Mouse (Mus musculus): Measurements from ENCODE around the gene Arx. TPM values are rescaled to one million over a fixed set of nuclear protein-coding genes. Genes with fewer than 3 reads are reported as not detected.

The Arx gene
- polyA plus RNA-seq, 2 experiments = 0.02 TPM; not detected in 1

- Histone ChIP-seq H3K27me3 (ENCODE audit: control insufficient read depth, insufficient read depth, low read length) (peaks cover 51% of the 10 kb centered on the region), H3K4me2 (ENCODE audit: low read depth) (peak overlapping the region; percentile 8; the same call in 1 of the 2 replicates), H3K9me3 (ENCODE audit: control insufficient read depth, low read length) (no peaks in the 10 kb centered on the region), H3K4me1 (replicated peaks; ENCODE audit: control insufficient read depth in 2 of 2, insufficient read depth in 2 of 2, low read length in 1 of 2) (no peaks in the 10 kb centered on the region), H3K36me3 (replicated peaks; ENCODE audit: control insufficient read depth, insufficient read depth, low read depth) (no peaks in the 10 kb centered on the region), H3K27ac (no peak overlapping the region), H3K9ac (replicated peaks) (no peak overlapping the region), H3K4me3 (ENCODE audit: insufficient read depth in 1 of 2, low read depth in 2 of 2, low read length in 2 of 2) (no peak overlapping the region)
- 14% methylated on average over 5 of the region's 5 CpGs for WGBS (ENCODE audit: insufficient replicate concordance)
- DNase-seq (ENCODE audit: low read depth in 3 of 3, low spot score in 3 of 3) (no peak), ATAC-seq (ENCODE audit: insufficient read depth) (no peak)
- TF ChIP-seq CTCF (IDR thresholded peaks at IDR 0.05; ENCODE audit: low read depth) (no peak), EP300 (IDR thresholded peaks at IDR 0.05; ENCODE audit: low read depth) (no peak)
Observed at GRCm38 (mm10) chrX:93281756-93282155, 4.5 kb upstream of the Arx start.

GRCm38 (mm10) chrX:93285091-93285490 lies 1.2 kb upstream of the Arx start:
- ATAC-seq (ENCODE audit: insufficient read depth) (no peak), DNase-seq (ENCODE audit: low read depth in 3 of 3, low spot score in 3 of 3) (no peak)
- 11% methylated on average over 10 of the region's 10 CpGs for WGBS (ENCODE audit: insufficient replicate concordance)
- Histone ChIP-seq H3K27me3 (ENCODE audit: control insufficient read depth, insufficient read depth, low read length) (peaks cover 85% of the 10 kb centered on the region), H3K9ac (replicated peaks) (no peak overlapping the region), H3K9me3 (ENCODE audit: control insufficient read depth, low read length) (no peaks in the 10 kb centered on the region), H3K27ac (no peak overlapping the region), H3K4me1 (replicated peaks; ENCODE audit: control insufficient read depth in 2 of 2, insufficient read depth in 2 of 2, low read length in 1 of 2) (no peaks in the 10 kb centered on the region), H3K4me3 (ENCODE audit: insufficient read depth in 1 of 2, low read depth in 2 of 2, low read length in 2 of 2) (no peak overlapping the region), H3K36me3 (replicated peaks; ENCODE audit: control insufficient read depth, insufficient read depth, low read depth) (no peaks in the 10 kb centered on the region), H3K4me2 (ENCODE audit: low read depth) (no peak overlapping the region)
- TF ChIP-seq EP300 (IDR thresholded peaks at IDR 0.05; ENCODE audit: low read depth) (no peak), CTCF (IDR thresholded peaks at IDR 0.05; ENCODE audit: low read depth) (no peak)

GRCm38 (mm10) chrX:93288339-93288738 lies 2.1 kb downstream of the Arx start:
- TF ChIP-seq CTCF (IDR thresholded peaks at IDR 0.05; ENCODE audit: low read depth) = no peak
- no peak for TF ChIP-seq EP300 (IDR thresholded peaks at IDR 0.05; ENCODE audit: low read depth)
- Histone ChIP-seq H3K4me2 (ENCODE audit: low read depth) (peak overlapping the region; percentile 33), H3K27me3 (ENCODE audit: control insufficient read depth, insufficient read depth, low read length) (peaks cover 91% of the 10 kb centered on the region), H3K4me3 (ENCODE audit: insufficient read depth in 1 of 2, low read depth in 2 of 2, low read length in 2 of 2) (peak overlapping the region in 1 of 2 experiments; percentile 16; a peak in 1 of 4 replicates), H3K4me1 (replicated peaks; ENCODE audit: control insufficient read depth in 2 of 2, insufficient read depth in 2 of 2, low read length in 1 of 2) (no peaks in the 10 kb centered on the region), H3K9ac (replicated peaks) (no peak overlapping the region), H3K9me3 (ENCODE audit: control insufficient read depth, low read length) (no peaks in the 10 kb centered on the region), H3K36me3 (replicated peaks; ENCODE audit: control insufficient read depth, insufficient read depth, low read depth) (no peaks in the 10 kb centered on the region), H3K27ac (no peak overlapping the region)
- 14% methylated on average over 18 of the region's 37 CpGs for WGBS (ENCODE audit: insufficient replicate concordance)
- DNase-seq (ENCODE audit: low read depth in 3 of 3, low spot score in 3 of 3) (no peak), ATAC-seq (ENCODE audit: insufficient read depth) (no peak)

GRCm38 (mm10) chrX:93289076-93289475 lies 2.8 kb downstream of the Arx start:
- TF ChIP-seq EP300 (IDR thresholded peaks at IDR 0.05; ENCODE audit: low read depth) (no peak), CTCF (IDR thresholded peaks at IDR 0.05; ENCODE audit: low read depth) (no peak)
- peaks cover 96% of the 10 kb centered on the region for H3K27me3 ChIP-seq (ENCODE audit: control insufficient read depth, insufficient read depth, low read length)

GRCm38 (mm10) chrX:93289851-93290380 lies 3.7 kb downstream of the Arx start:
- TF ChIP-seq EP300 (IDR thresholded peaks at IDR 0.05; ENCODE audit: low read depth) = no peak
- TF ChIP-seq CTCF (IDR thresholded peaks at IDR 0.05; ENCODE audit: low read depth) = no peak
- no peaks in the 10 kb centered on the region for H3K36me3 ChIP-seq (replicated peaks; ENCODE audit: control insufficient read depth, insufficient read depth, low read depth)
- H3K27me3 ChIP-seq (ENCODE audit: control insufficient read depth, insufficient read depth, low read length) = peaks cover 96% of the 10 kb centered on the region
- H3K9ac ChIP-seq (replicated peaks) = no peak overlapping the region
- no peak overlapping the region for H3K4me3 ChIP-seq (ENCODE audit: insufficient read depth in 1 of 2, low read depth in 2 of 2, low read length in 2 of 2)
- no peak for DNase-seq (ENCODE audit: low read depth in 3 of 3, low spot score in 3 of 3)
- H3K4me1 ChIP-seq (replicated peaks; ENCODE audit: control insufficient read depth in 2 of 2, insufficient read depth in 2 of 2, low read length in 1 of 2) = no peaks in the 10 kb centered on the region
- no peak overlapping the region for H3K27ac ChIP-seq
- H3K4me2 ChIP-seq (ENCODE audit: low read depth) = no peak overlapping the region
- no peak for ATAC-seq (ENCODE audit: insufficient read depth)
- H3K9me3 ChIP-seq (ENCODE audit: control insufficient read depth, low read length) = no peaks in the 10 kb centered on the region
- 10% methylated on average over 12 of the region's 12 CpGs for WGBS (ENCODE audit: insufficient replicate concordance)

More at GRCm38 (mm10) chrX:93289076-93289475, 2.8 kb downstream of the Arx start:
- no peak for ATAC-seq (ENCODE audit: insufficient read depth)
- Histone ChIP-seq H3K27ac (no peak overlapping the region), H3K4me2 (ENCODE audit: low read depth) (peak overlapping the region; percentile 33), H3K4me1 (replicated peaks; ENCODE audit: control insufficient read depth in 2 of 2, insufficient read depth in 2 of 2, low read length in 1 of 2) (no peaks in the 10 kb centered on the region), H3K9me3 (ENCODE audit: control insufficient read depth, low read length) (no peaks in the 10 kb centered on the region), H3K36me3 (replicated peaks; ENCODE audit: control insufficient read depth, insufficient read depth, low read depth) (no peaks in the 10 kb centered on the region), H3K4me3 (ENCODE audit: insufficient read depth in 1 of 2, low read depth in 2 of 2, low read length in 2 of 2) (no peak overlapping the region; a peak in 1 of 4 replicates), H3K9ac (replicated peaks) (no peak overlapping the region)
- DNase-seq (ENCODE audit: low read depth in 3 of 3, low spot score in 3 of 3) = no peak
- 13% methylated on average over 22 of the region's 37 CpGs for WGBS (ENCODE audit: insufficient replicate concordance)

Data from liver, embryonic 14.5 days (tissue).